Mouse (Mus musculus): Measurements from ENCODE around the gene Kalrn. TPM values are rescaled to one million over a fixed set of nuclear protein-coding genes. Genes with fewer than 3 reads are reported as not detected.

The Kalrn gene
- polyA plus RNA-seq, 1 experiment from 2014 or later = 11.0 TPM

DNA sequence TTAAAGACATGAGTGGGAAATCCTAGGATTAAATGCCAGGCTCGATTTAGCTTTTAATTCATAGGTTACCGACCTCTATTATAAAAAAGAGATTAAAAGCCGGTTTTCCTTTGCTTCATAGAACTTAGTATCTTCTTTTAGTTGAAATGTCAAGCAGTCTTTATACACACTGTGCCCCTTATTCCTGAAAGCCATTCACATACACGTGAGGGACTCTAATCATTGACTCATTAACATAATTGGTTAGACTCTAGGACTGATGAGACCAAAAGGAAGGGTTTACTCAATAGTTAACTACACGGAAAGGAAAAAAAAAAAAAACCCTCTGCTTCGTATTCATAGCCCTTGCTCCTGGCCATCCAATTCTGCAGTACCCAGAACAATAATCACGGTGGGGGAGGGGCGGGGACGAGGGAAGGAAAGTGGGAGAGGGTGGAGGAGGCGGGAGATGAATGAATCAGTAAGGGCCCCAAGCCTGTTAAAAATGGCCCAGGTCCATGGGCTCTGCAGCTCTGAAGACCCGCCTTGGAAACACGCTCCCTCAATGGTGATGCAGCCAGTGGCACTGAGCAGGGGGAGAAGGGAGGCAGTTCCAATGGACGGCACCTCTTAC lies 368.7 kb downstream of the Kalrn start:
- peaks cover 33% of the 10 kb centered on the region for H3K4me1 ChIP-seq
- H3K27me3 ChIP-seq (ENCODE audit: poor library complexity, severe bottlenecking) = no peaks in the 10 kb centered on the region
- no peaks in the 10 kb centered on the region for H3K9me3 ChIP-seq
- peak; percentile 30 for DNase-seq (ENCODE audit: extremely low spot score, low spot score)
- H3K36me3 ChIP-seq (replicated peaks) = peaks cover 39% of the 10 kb centered on the region
- WGBS = 71% methylated on average over 13 of the region's 13 CpGs
- no peak overlapping the region for H3K4me3 ChIP-seq
- H3K27ac ChIP-seq = peak overlapping the region; percentile 70

GRCm38 (mm10) chr16:34199543-34199942 lies 373.8 kb downstream of the Kalrn start:
- 91% methylated on average over 6 of the region's 6 CpGs for WGBS
- H3K36me3 ChIP-seq (replicated peaks) = peaks cover 37% of the 10 kb centered on the region
- H3K9me3 ChIP-seq = no peaks in the 10 kb centered on the region

DNA sequence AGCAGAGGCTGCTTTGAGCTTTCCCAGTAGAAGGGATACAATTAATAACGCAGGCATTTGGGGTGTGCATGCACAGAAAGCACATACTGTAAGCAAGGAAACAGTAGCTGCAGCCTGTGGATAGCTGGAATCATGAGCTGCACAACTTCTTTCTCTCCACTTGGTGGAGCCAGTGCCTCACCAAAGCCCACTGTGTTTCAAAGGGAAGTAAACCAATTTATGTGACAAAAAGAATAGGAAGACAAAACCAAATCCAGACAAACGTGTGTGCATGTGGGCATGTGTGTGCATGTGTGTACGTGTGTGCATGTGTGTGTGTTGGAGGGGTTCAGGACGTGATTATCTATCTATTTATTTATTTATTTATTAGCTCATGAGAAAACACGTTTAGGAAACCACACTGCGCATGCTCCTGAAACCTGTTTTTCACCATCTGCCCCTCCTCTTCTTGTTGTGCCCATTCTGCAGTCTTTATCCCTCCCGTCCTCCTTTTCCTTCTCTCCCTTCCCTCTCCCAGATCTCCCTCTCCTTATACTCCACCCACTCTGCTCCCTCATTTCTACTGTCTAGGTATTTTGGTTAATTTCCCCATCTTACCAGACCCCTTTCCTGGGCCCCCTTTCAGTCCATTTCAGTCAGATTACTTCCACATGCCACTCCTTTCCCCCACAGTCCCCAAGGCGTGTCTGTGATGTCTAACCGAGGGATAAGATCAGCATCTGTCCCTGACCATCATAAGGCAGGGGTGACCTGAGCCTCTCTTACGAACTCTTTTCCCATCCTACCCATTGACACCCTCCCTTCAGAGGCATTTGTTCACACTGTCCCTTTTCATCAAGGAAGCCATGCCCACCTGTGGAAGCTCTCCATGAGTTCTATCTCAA lies 380.1 kb downstream of the Kalrn start:
- Histone ChIP-seq H3K36me3 (replicated peaks) (peaks cover 18% of the 10 kb centered on the region), H3K4me3 (no peak overlapping the region), H3K27me3 (ENCODE audit: poor library complexity, severe bottlenecking) (no peaks in the 10 kb centered on the region), H3K4me1 (0 out of 2 replicates have a peak, but pooled peaks cover 4% of the 10 kb centered on the region), H3K27ac (no peak overlapping the region), H3K9me3 (no peaks in the 10 kb centered on the region)
- WGBS = 54% methylated on average over 10 of the region's 10 CpGs
- DNase-seq (ENCODE audit: extremely low spot score, low spot score) = peak; percentile 40

More at GRCm38 (mm10) chr16:34199543-34199942, 373.8 kb downstream of the Kalrn start:
- no peak for DNase-seq (ENCODE audit: extremely low spot score, low spot score)
- Histone ChIP-seq H3K4me1 (peaks cover 25% of the 10 kb centered on the region; the same call in 1 of the 2 replicates), H3K4me3 (no peak overlapping the region), H3K27ac (no peak overlapping the region), H3K27me3 (ENCODE audit: poor library complexity, severe bottlenecking) (no peaks in the 10 kb centered on the region)

- 73% methylated on average over 3 of the region's 3 CpGs for WGBS
- no peaks in the 10 kb centered on the region for H3K4me1 ChIP-seq
- no peak for DNase-seq (ENCODE audit: extremely low spot score, low spot score)
- no peak overlapping the region for H3K4me3 ChIP-seq
- no peak overlapping the region for H3K27ac ChIP-seq
- H3K36me3 ChIP-seq (replicated peaks) = peaks cover 33% of the 10 kb centered on the region
- no peaks in the 10 kb centered on the region for H3K9me3 ChIP-seq
- no peaks in the 10 kb centered on the region for H3K27me3 ChIP-seq (ENCODE audit: poor library complexity, severe bottlenecking)
Observed at GRCm38 (mm10) chr16:34184721-34185120, 388.6 kb downstream of the Kalrn start.

DNA sequence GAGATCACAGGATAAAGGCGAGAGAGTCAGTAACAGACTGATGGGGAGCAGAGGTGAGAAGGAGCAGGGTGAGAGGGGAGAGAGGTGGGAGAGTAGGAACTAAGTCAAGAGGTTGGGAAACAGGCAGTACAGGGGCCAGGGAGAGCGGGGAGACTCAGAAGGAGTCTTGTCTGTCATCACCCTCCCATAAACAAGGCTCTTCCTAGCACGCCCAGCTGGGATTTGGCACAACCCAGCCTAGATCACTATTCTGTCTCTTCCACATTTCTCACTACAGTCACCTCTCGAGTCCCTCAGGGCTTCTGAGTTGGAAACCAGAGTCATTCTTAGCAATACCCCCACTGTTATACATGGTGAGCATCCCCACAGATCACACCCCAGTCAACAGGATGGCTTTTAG lies 390.1 kb downstream of the Kalrn start:
- no peaks in the 10 kb centered on the region for H3K4me1 ChIP-seq
- H3K36me3 ChIP-seq (replicated peaks) = peaks cover 35% of the 10 kb centered on the region
- H3K27ac ChIP-seq = no peak overlapping the region
- 88% methylated on average over 4 of the region's 4 CpGs for WGBS
- no peaks in the 10 kb centered on the region for H3K9me3 ChIP-seq
- H3K27me3 ChIP-seq (ENCODE audit: poor library complexity, severe bottlenecking) = no peaks in the 10 kb centered on the region
- no peak overlapping the region for H3K4me3 ChIP-seq
- DNase-seq (ENCODE audit: extremely low spot score, low spot score) = no peak

GRCm38 (mm10) chr16:34175625-34176024 lies 397.7 kb downstream of the Kalrn start:
- no peaks in the 10 kb centered on the region for H3K4me1 ChIP-seq
- no peaks in the 10 kb centered on the region for H3K9me3 ChIP-seq
- H3K36me3 ChIP-seq (replicated peaks) = peaks cover 76% of the 10 kb centered on the region
- DNase-seq (ENCODE audit: extremely low spot score, low spot score) = no peak
- 93% methylated on average over 4 of the region's 4 CpGs for WGBS
- H3K27ac ChIP-seq = no peak overlapping the region
- H3K4me3 ChIP-seq = no peak overlapping the region
- H3K27me3 ChIP-seq (ENCODE audit: poor library complexity, severe bottlenecking) = no peaks in the 10 kb centered on the region

GRCm38 (mm10) chr16:34172572-34173181 lies 400.7 kb downstream of the Kalrn start:
- no peak overlapping the region for H3K4me3 ChIP-seq
- H3K4me1 ChIP-seq = no peaks in the 10 kb centered on the region
- no peaks in the 10 kb centered on the region for H3K9me3 ChIP-seq
- no peaks in the 10 kb centered on the region for H3K27me3 ChIP-seq (ENCODE audit: poor library complexity, severe bottlenecking)
- no peak for DNase-seq (ENCODE audit: extremely low spot score, low spot score)
- H3K27ac ChIP-seq = no peak overlapping the region
- WGBS = 92% methylated on average over 11 of the region's 11 CpGs
- peaks cover 70% of the 10 kb centered on the region for H3K36me3 ChIP-seq (replicated peaks)

DNA sequence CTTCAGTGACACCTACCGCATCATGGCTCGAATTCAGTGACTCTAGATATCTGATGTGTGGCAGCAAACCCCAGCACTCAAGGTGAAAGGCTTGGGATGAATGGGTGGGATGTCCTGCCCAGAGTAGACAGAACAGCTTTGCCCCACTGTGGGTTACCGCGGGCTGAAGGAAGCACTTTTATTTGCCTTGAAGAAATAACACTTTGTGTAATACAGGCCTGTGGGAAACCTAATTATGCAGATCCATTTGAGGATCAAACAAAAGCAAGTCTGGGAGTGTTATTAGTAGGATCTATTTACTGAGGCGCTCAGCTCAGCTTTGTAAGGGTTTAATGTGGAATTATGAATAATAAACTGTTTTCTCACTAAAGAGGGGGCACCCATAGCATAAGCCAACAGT lies 406.3 kb downstream of the Kalrn start:
- Histone ChIP-seq H3K4me3 (no peak overlapping the region), H3K4me1 (peaks cover 8% of the 10 kb centered on the region; the same call in 1 of the 2 replicates), H3K36me3 (replicated peaks) (peaks cover 19% of the 10 kb centered on the region), H3K27ac (no peak overlapping the region), H3K27me3 (ENCODE audit: poor library complexity, severe bottlenecking) (no peaks in the 10 kb centered on the region), H3K9me3 (no peaks in the 10 kb centered on the region)
- WGBS = 78% methylated on average over 5 of the region's 5 CpGs
- no peak for DNase-seq (ENCODE audit: extremely low spot score, low spot score)

DNA sequence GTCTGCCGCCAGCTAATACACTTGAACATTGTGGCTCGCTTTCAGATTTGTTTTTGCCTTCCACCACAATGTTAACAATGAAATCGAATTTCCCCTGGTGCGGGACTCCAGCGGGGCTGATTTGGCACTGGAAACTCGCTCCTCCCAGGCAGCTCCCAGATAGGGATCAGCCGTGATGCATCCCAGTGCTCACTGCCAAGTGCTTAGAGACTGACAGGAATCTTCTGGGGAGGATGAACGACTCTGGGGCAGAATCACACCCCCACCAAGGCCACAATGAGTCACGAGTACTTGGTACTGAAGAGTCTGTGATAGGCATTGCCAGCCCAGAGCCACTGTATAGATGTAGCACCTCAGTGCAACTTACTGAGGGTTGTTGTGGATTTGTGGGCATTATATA lies 410.2 kb downstream of the Kalrn start:
- Histone ChIP-seq H3K4me1 (peaks cover 8% of the 10 kb centered on the region; the same call in 1 of the 2 replicates), H3K27ac (no peak overlapping the region), H3K36me3 (replicated peaks) (peaks cover 3% of the 10 kb centered on the region; the same call in 1 of the 2 replicates), H3K9me3 (no peaks in the 10 kb centered on the region), H3K27me3 (ENCODE audit: poor library complexity, severe bottlenecking) (no peaks in the 10 kb centered on the region), H3K4me3 (no peak overlapping the region)
- no peak for DNase-seq (ENCODE audit: extremely low spot score, low spot score)
- WGBS = 80% methylated on average over 9 of the region's 9 CpGs

DNA sequence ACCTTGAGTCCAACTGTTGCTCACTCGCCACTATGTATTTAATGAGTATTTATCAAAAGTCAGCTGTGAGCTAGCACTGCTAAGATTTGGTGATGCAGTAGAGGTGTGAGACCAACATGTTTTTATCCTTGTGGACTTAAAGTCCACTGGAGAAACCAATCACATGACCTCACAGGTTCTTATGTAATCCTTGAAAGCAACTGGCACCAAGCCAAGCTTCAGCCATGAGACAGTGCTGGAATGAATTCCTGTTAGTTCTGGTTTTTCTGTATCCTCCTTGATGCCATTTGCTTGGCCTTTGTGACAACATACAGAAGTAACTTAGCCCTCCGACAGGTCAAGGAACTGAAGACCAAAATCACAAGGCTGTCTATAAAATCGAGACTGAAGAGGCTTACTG lies 413.8 kb downstream of the Kalrn start:
- Histone ChIP-seq H3K27ac (no peak overlapping the region), H3K9me3 (no peaks in the 10 kb centered on the region), H3K27me3 (ENCODE audit: poor library complexity, severe bottlenecking) (no peaks in the 10 kb centered on the region), H3K4me3 (no peak overlapping the region), H3K36me3 (replicated peaks) (no peaks in the 10 kb centered on the region; the same call in 1 of the 2 replicates), H3K4me1 (no peaks in the 10 kb centered on the region)
- WGBS = 94% methylated on average over 3 of the region's 3 CpGs
- no peak for DNase-seq (ENCODE audit: extremely low spot score, low spot score)

DNA sequence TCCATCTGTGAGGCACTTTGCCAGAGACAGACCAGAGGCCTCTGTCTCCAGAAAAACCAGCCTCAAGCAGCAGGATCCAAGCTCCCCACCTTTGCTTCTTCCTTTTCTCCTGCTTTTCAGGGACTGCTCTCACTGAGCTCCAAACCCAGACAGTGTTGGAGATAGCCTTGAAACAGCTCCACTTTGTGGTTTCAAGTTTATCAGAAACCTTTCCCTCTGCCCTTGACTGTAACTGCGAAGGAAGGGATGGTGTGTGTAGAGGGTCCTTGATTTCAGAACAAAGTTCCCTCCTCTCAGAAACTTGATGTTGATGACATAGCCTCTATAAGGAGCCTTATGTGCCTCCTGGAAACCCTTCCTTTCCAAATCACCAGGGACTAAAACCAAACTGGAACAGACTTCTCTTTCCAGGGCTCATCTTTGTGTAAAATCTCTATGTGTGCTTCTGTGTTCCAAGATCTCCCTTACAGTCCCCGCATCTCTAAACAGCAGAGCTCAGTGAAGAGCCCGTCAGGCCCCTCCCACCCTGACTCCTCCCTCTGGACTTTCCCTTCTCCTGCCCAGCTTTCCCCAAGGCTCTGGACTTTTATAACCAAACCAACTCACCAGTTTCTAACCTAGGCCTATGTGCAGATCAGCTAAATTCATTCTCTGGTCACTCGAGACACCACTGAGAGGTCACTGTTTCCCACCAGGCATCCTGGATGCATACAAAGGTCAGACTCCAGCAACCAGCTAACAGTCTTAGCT lies 415.8 kb downstream of the Kalrn start:
- Histone ChIP-seq H3K27me3 (ENCODE audit: poor library complexity, severe bottlenecking) (no peaks in the 10 kb centered on the region), H3K36me3 (replicated peaks) (peaks cover 5% of the 10 kb centered on the region; the same call in 1 of the 2 replicates), H3K9me3 (no peaks in the 10 kb centered on the region), H3K4me3 (no peak overlapping the region), H3K4me1 (peaks cover 7% of the 10 kb centered on the region; the same call in 1 of the 2 replicates), H3K27ac (no peak overlapping the region)
- WGBS = 71% methylated on average over 4 of the region's 4 CpGs
- no peak for DNase-seq (ENCODE audit: extremely low spot score, low spot score)

DNA sequence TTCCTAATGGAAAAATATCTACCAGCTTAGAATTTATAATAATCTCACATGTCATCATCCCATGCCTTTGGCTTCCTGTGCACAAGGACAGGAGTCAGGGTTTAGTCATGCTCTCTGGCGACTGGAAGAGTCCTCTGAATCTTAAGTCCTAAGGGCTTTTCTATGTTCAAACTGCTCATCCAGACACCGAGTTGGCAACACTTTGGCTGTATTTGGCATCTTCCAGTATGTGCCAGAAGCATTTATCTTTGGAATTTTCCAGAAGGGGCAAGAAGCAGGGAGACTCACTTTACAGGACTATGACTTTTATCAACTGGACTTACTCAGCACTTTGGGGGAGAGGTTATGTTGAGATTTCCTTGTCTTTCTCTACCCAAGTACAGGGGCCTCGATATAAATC lies 417.6 kb downstream of the Kalrn start:
- Histone ChIP-seq H3K9me3 (no peaks in the 10 kb centered on the region), H3K36me3 (replicated peaks) (peaks cover 5% of the 10 kb centered on the region; the same call in 1 of the 2 replicates), H3K4me1 (peaks cover 7% of the 10 kb centered on the region; the same call in 1 of the 2 replicates), H3K27ac (no peak overlapping the region), H3K4me3 (no peak overlapping the region), H3K27me3 (ENCODE audit: poor library complexity, severe bottlenecking) (no peaks in the 10 kb centered on the region)
- DNase-seq (ENCODE audit: extremely low spot score, low spot score) = no peak
- WGBS = 86% methylated on average over 3 of the region's 3 CpGs
